Mouse (Mus musculus): ENCODE measurements around the gene Tcp11l2. TPM values are rescaled to one million over a fixed set of nuclear protein-coding genes. Genes with fewer than 3 reads are reported as not detected.
A peak's percentile ranks its signal among the peaks of the same experiment; 100 is the strongest.

Tcp11l2 gene
- 17.3 and 22.1 TPM in 2 replicates for polyA plus RNA-seq (2014; fragmentation: Nextera tagmentation; extraction: Ambion mirVana)

- peak within 1 kb of the TSS; percentile 83 for H3K4me3 ChIP-seq (replicated peaks; ENCODE audit: low read depth, low read length)
- H3K9me3 ChIP-seq (ENCODE audit: control insufficient read depth, low read length), result no peaks in the 10 kb centered on the region
- H3K27me3 ChIP-seq (ENCODE audit: control insufficient read depth, insufficient read depth, low read length), result no peaks in the 10 kb centered on the region
- DNase-seq (peak; percentile 95), ATAC-seq (ENCODE audit: low FRiP score, low TSS enrichment) (peak; percentile 98)
- peak within 1 kb of the TSS; percentile 69 for H3K4me2 ChIP-seq (ENCODE audit: low read length)
- H3K27ac ChIP-seq (replicated peaks; ENCODE audit: low read depth, low read length), result peak within 1 kb of the TSS; percentile 78
- H3K9ac ChIP-seq (replicated peaks; ENCODE audit: low read length), result peak within 1 kb of the TSS; percentile 72
- H3K4me1 ChIP-seq (ENCODE audit: control insufficient read depth, insufficient read depth, low read length), result peaks cover 8% of the 10 kb centered on the region; the same call in 1 of the 2 replicates
- under 1% methylated on average over 46 of the region's 46 CpGs for WGBS
- no peaks in the 10 kb centered on the region for H3K36me3 ChIP-seq (ENCODE audit: control insufficient read depth, insufficient read depth, low read length)
Observed at GRCm38 (mm10) chr10:84576395-84577070, at the start of gene Tcp11l2. Gene Tcp11l2, plus strand, starts transcription at chr10:84576626.

- no peaks in the 10 kb centered on the region for H3K27me3 ChIP-seq (ENCODE audit: control insufficient read depth, insufficient read depth, low read length)
- ATAC-seq (ENCODE audit: low FRiP score, low TSS enrichment) (no peak), DNase-seq (no peak)
- H3K4me1 ChIP-seq (ENCODE audit: control insufficient read depth, insufficient read depth, low read length), result peaks cover 18% of the 10 kb centered on the region
- peaks cover 42% of the 10 kb centered on the region for H3K36me3 ChIP-seq (ENCODE audit: control insufficient read depth, insufficient read depth, low read length)
- H3K4me3 ChIP-seq (replicated peaks; ENCODE audit: low read depth, low read length), result no peak overlapping the region
- WGBS, result 84% methylated on average over 5 of the region's 5 CpGs
- no peak overlapping the region for H3K9ac ChIP-seq (replicated peaks; ENCODE audit: low read length)
- H3K9me3 ChIP-seq (ENCODE audit: control insufficient read depth, low read length), result no peaks in the 10 kb centered on the region
- no peak overlapping the region for H3K27ac ChIP-seq (replicated peaks; ENCODE audit: low read depth, low read length)
- H3K4me2 ChIP-seq (ENCODE audit: low read length), result no peak overlapping the region
Observed at GRCm38 (mm10) chr10:84527070-84527469, 49.4 kb upstream of the Tcp11l2 start.

GRCm38 (mm10) chr10:84527631-84528030 is 48.8 kb upstream of the Tcp11l2 start:
- Histone ChIP-seq H3K4me2 (ENCODE audit: low read length) (no peak overlapping the region), H3K9ac (replicated peaks; ENCODE audit: low read length) (no peak overlapping the region), H3K4me1 (ENCODE audit: control insufficient read depth, insufficient read depth, low read length) (peaks cover 24% of the 10 kb centered on the region), H3K27ac (replicated peaks; ENCODE audit: low read depth, low read length) (no peak overlapping the region), H3K27me3 (ENCODE audit: control insufficient read depth, insufficient read depth, low read length) (no peaks in the 10 kb centered on the region), H3K36me3 (ENCODE audit: control insufficient read depth, insufficient read depth, low read length) (peaks cover 41% of the 10 kb centered on the region), H3K4me3 (replicated peaks; ENCODE audit: low read depth, low read length) (no peak overlapping the region), H3K9me3 (ENCODE audit: control insufficient read depth, low read length) (no peaks in the 10 kb centered on the region)
- 84% methylated on average over 12 of the region's 12 CpGs for WGBS
- ATAC-seq (ENCODE audit: low FRiP score, low TSS enrichment), result no peak
- no peak for DNase-seq

- DNase-seq, result no peak
- no peak overlapping the region for H3K27ac ChIP-seq (replicated peaks; ENCODE audit: low read depth, low read length)
- no peaks in the 10 kb centered on the region for H3K27me3 ChIP-seq (ENCODE audit: control insufficient read depth, insufficient read depth, low read length)
- peaks cover 25% of the 10 kb centered on the region for H3K4me1 ChIP-seq (ENCODE audit: control insufficient read depth, insufficient read depth, low read length)
- peak overlapping the region; percentile 23; the same call in 1 of the 2 replicates for H3K9ac ChIP-seq (replicated peaks; ENCODE audit: low read length)
- H3K4me3 ChIP-seq (replicated peaks; ENCODE audit: low read depth, low read length), result no peak overlapping the region
- ATAC-seq (ENCODE audit: low FRiP score, low TSS enrichment), result no peak
- H3K9me3 ChIP-seq (ENCODE audit: control insufficient read depth, low read length), result no peaks in the 10 kb centered on the region
- peak overlapping the region; percentile 60 for H3K4me2 ChIP-seq (ENCODE audit: low read length)
- 90% methylated on average over 8 of the region's 8 CpGs for WGBS
- H3K36me3 ChIP-seq (ENCODE audit: control insufficient read depth, insufficient read depth, low read length), result peaks cover 34% of the 10 kb centered on the region
Observed at GRCm38 (mm10) chr10:84530388-84530787, 46.0 kb upstream of the Tcp11l2 start.

GRCm38 (mm10) chr10:84531576-84531975 is 44.9 kb upstream of the Tcp11l2 start:
- H3K27ac ChIP-seq (replicated peaks; ENCODE audit: low read depth, low read length), result peak overlapping the region; percentile 20; the same call in 1 of the 2 replicates
- H3K9ac ChIP-seq (replicated peaks; ENCODE audit: low read length), result peak overlapping the region; percentile 23; the same call in 1 of the 2 replicates
- H3K27me3 ChIP-seq (ENCODE audit: control insufficient read depth, insufficient read depth, low read length), result no peaks in the 10 kb centered on the region
- H3K4me1 ChIP-seq (ENCODE audit: control insufficient read depth, insufficient read depth, low read length), result peaks cover 25% of the 10 kb centered on the region
- H3K4me3 ChIP-seq (replicated peaks; ENCODE audit: low read depth, low read length), result peak overlapping the region; percentile 86
- peak; percentile 17 for DNase-seq
- peak overlapping the region; percentile 60 for H3K4me2 ChIP-seq (ENCODE audit: low read length)
- 62% methylated on average over 4 of the region's 4 CpGs for WGBS
- H3K36me3 ChIP-seq (ENCODE audit: control insufficient read depth, insufficient read depth, low read length), result peaks cover 25% of the 10 kb centered on the region
- no peak for ATAC-seq (ENCODE audit: low FRiP score, low TSS enrichment)
- no peaks in the 10 kb centered on the region for H3K9me3 ChIP-seq (ENCODE audit: control insufficient read depth, low read length)

GRCm38 (mm10) chr10:84532191-84532889 is 44.1 kb upstream of the Tcp11l2 start:
- peak overlapping the region; percentile 60 for H3K4me2 ChIP-seq (ENCODE audit: low read length)
- H3K4me1 ChIP-seq (ENCODE audit: control insufficient read depth, insufficient read depth, low read length), result peaks cover 25% of the 10 kb centered on the region
- no peaks in the 10 kb centered on the region for H3K9me3 ChIP-seq (ENCODE audit: control insufficient read depth, low read length)
- DNase-seq, result peak; percentile 27
- no peaks in the 10 kb centered on the region for H3K27me3 ChIP-seq (ENCODE audit: control insufficient read depth, insufficient read depth, low read length)
- H3K9ac ChIP-seq (replicated peaks; ENCODE audit: low read length), result peak overlapping the region; percentile 96; the same call in 1 of the 2 replicates
- 0 out of 2 replicates have a peak overlapping the region, but pooled peaks have one; percentile 20 for H3K27ac ChIP-seq (replicated peaks; ENCODE audit: low read depth, low read length)
- H3K36me3 ChIP-seq (ENCODE audit: control insufficient read depth, insufficient read depth, low read length), result peaks cover 17% of the 10 kb centered on the region
- no peak for ATAC-seq (ENCODE audit: low FRiP score, low TSS enrichment)
- H3K4me3 ChIP-seq (replicated peaks; ENCODE audit: low read depth, low read length), result peak overlapping the region; percentile 86
- WGBS, result 69% methylated on average over 16 of the region's 16 CpGs

- H3K9ac ChIP-seq (replicated peaks; ENCODE audit: low read length), result peak overlapping the region; percentile 96
- DNase-seq (peak; percentile 76), ATAC-seq (ENCODE audit: low FRiP score, low TSS enrichment) (peak; percentile 53)
- H3K4me3 ChIP-seq (replicated peaks; ENCODE audit: low read depth, low read length), result peak overlapping the region; percentile 86
- peaks cover 8% of the 10 kb centered on the region for H3K36me3 ChIP-seq (ENCODE audit: control insufficient read depth, insufficient read depth, low read length)
- peak overlapping the region; percentile 89 for H3K27ac ChIP-seq (replicated peaks; ENCODE audit: low read depth, low read length)
- H3K4me1 ChIP-seq (ENCODE audit: control insufficient read depth, insufficient read depth, low read length), result peaks cover 25% of the 10 kb centered on the region
- H3K9me3 ChIP-seq (ENCODE audit: control insufficient read depth, low read length), result no peaks in the 10 kb centered on the region
- under 1% methylated on average over 71 of the region's 72 CpGs for WGBS
- H3K4me2 ChIP-seq (ENCODE audit: low read length), result peak overlapping the region; percentile 60
- no peaks in the 10 kb centered on the region for H3K27me3 ChIP-seq (ENCODE audit: control insufficient read depth, insufficient read depth, low read length)
Observed at GRCm38 (mm10) chr10:84532911-84533882, 43.2 kb upstream of the Tcp11l2 start.

Measured in midbrain, embryonic 14.5 days (tissue).